Mouse (Mus musculus) cerebellum, adult 11-12 months (tissue): ENCODE data around the gene Kmt2b.
A peak's percentile ranks its signal among the peaks of the same experiment; 100 is the strongest.

Source experiments
- DNase-seq: peaks from one replicate; pipeline ENCODE4 v3.0.0; 2022

The Kmt2b gene

GRCm38 (mm10) chr7:30563906-30564280 lies 24.6 kb downstream of the Kmt2b start:
- DNase-seq = no peak

GRCm38 (mm10) chr7:30563117-30563905 lies 25.2 kb downstream of the Kmt2b start, which contains the start of the genes U2af1l4, Gm49396 and Psenen:
Gene U2af1l4 (plus strand): TSS chr7:30563301.
Gene Gm49396 (plus strand): TSS chr7:30563344.
Gene Psenen (minus strand): TSS chr7:30563627.
- DNase-seq = peak; percentile 97

GRCm38 (mm10) chr7:30562526-30563116 lies 25.9 kb downstream of the Kmt2b start:
- DNase-seq = no peak

- no peak for DNase-seq
These were observed 28.2 kb downstream of the Kmt2b start for GRCm38 (mm10) chr7:30560296-30560695.

GRCm38 (mm10) chr7:30559443-30559954 lies 29.0 kb downstream of the Kmt2b start, which contains the start of gene Lin37:
Gene Lin37 (minus strand): TSS chr7:30559838.
- peak; percentile 100 for DNase-seq

- DNase-seq = no peak
These were observed 29.7 kb downstream of the Kmt2b start for GRCm38 (mm10) chr7:30558656-30559442.

- peak; percentile 51 for DNase-seq
These were observed 30.5 kb downstream of the Kmt2b start for GRCm38 (mm10) chr7:30557901-30558514.

- DNase-seq = peak; percentile 57
These were observed 31.5 kb downstream of the Kmt2b start for GRCm38 (mm10) chr7:30556894-30557536.

- DNase-seq = peak; percentile 68
These were observed 34.5 kb downstream of the Kmt2b start for GRCm38 (mm10) chr7:30553810-30554584.

GRCm38 (mm10) chr7:30553021-30553589 lies 35.4 kb downstream of the Kmt2b start:
- DNase-seq = peak; percentile 79

GRCm38 (mm10) chr7:30552102-30553020 lies 36.2 kb downstream of the Kmt2b start, which contains the start of the genes Hspb6 and Proser3:
Gene Hspb6 (plus strand): TSS chr7:30552178.
Gene Proser3 (minus strand): TSS chr7:30552299.
- peak; percentile 98 for DNase-seq

GRCm38 (mm10) chr7:30551445-30552101 lies 37.0 kb downstream of the Kmt2b start:
- DNase-seq = peak; percentile 51

GRCm38 (mm10) chr7:30550603-30551002 lies 37.9 kb downstream of the Kmt2b start:
- no peak for DNase-seq

- no peak for DNase-seq
These were observed 38.6 kb downstream of the Kmt2b start for GRCm38 (mm10) chr7:30549880-30550279.

GRCm38 (mm10) chr7:30544327-30544726 lies 44.2 kb downstream of the Kmt2b start:
- DNase-seq = no peak

GRCm38 (mm10) chr7:30540572-30540971 lies 48.0 kb downstream of the Kmt2b start:
- DNase-seq = no peak

GRCm38 (mm10) chr7:30534633-30535577 lies 53.6 kb downstream of the Kmt2b start, which contains the start of gene Arhgap33:
Gene Arhgap33 (minus strand): TSS chr7:30535060.
- DNase-seq = peak; percentile 96
